Mouse (Mus musculus): ENCODE data around the gene Rdh16f2.

Rdh16f2 gene

DNA sequence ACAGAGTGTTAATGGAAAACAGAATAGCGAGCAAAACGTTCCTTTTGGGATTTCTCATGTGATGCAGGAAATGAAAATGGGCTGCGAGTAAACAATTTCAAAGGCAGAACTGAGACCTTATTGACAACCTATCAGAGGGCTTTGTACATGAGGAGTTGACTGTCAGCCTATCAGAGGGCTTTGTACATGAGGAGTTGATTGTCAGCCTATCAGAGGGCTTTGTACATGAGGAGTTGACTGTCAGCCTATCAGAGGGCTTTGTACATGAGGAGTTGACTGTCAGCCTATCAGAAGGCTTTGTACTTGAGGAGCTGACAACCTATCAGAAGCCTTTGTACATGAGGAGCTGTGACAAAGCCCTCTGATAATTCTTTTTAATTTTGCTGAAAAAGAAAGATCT is 50.9 kb downstream of the Rdh16f2 start:
- ChIA-PET POLR2A (interaction anchor here in 1 of 4 experiments (0.6 to 1.6 kb wide), 2 partner anchors 10 to 77 kb away, joined by 5 read pairs; no protein-coding TSS in a partner anchor), CTCF (interaction anchor here in 1 of 4 experiments (0.7 kb wide), 1 partner anchor 118 kb away, joined by 4 read pairs; no protein-coding TSS in a partner anchor)

DNA sequence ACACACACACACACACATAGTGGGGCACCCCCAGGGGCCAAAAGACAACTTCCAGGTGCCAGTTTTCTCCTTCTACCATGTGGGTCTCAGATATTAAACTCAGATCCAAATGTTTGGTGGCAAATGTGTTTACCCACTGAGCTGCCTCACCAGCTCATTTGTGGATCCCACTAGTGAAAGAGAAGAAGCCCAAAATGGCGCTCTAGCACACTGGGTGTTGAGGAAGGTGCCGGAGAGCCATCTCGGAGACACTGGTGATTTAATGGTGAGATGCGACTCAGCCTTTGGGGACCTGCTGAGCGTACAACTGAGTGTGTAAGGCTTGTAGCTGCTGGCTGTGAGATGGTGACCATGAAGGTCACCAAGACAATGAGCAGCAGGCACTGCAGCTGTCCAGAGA is 51.4 kb downstream of the Rdh16f2 start:
- CTCF ChIA-PET, result interaction anchor here in 1 of 4 experiments (0.7 kb wide), 1 partner anchor 117 kb away, joined by 4 read pairs; no protein-coding TSS in a partner anchor

DNA sequence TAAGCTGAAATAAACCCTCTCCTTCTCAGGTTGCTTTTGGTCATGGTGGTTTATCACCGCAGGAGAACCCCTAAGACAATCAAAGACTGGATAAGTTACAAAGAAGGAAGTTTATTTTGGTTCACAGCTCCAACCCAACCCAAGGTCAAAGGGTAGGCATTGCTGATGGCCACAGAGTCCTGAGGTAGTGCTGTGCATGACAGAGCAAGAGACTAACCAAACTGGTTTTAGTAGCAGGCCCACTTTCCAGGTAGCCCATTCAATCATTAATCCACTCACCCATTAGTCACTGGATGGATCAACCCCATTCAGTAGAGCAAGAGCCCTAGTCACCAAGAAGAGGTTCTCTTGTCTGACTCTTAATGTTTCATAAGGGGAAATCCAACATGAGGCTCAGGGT is 56.0 kb downstream of the Rdh16f2 start:
- ChIA-PET CTCF (no interaction called here), POLR2A (interaction anchor here in 1 of 4 experiments (1.1 kb wide), 1 partner anchor 79 kb away, joined by 3 read pairs; no protein-coding TSS in a partner anchor)

More for the DNA sequence above, 51.4 kb downstream of the Rdh16f2 start:
- POLR2A ChIA-PET, result interaction anchor here in 1 of 4 experiments (0.6 to 1.6 kb wide), 2 partner anchors 10 to 77 kb away, joined by 5 read pairs; no protein-coding TSS in a partner anchor

DNA sequence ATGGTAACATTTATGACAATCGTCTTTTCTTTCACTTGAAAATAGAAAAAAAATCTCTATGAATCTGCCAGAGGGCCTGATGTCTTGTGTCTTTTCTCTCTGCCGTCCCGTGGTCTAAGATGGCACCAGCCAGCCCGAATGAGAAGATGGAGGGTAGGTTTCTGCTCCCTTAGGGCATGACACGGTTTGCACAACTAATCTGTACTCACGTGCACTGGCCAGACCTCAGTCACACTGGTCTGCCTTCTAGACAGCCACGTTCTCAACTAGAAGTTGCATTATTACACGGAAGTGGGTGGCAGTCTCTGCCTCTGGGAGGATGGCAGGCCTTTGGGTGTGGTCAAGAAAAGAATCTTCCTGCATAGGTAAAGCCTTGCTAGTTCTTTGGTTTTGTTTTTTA is 56.8 kb downstream of the Rdh16f2 start:
- ChIA-PET CTCF (no interaction called here), POLR2A (interaction anchor here in 1 of 4 experiments (1.0 kb wide), 1 partner anchor 180 kb away, joined by 3 read pairs; no protein-coding TSS in a partner anchor)

DNA sequence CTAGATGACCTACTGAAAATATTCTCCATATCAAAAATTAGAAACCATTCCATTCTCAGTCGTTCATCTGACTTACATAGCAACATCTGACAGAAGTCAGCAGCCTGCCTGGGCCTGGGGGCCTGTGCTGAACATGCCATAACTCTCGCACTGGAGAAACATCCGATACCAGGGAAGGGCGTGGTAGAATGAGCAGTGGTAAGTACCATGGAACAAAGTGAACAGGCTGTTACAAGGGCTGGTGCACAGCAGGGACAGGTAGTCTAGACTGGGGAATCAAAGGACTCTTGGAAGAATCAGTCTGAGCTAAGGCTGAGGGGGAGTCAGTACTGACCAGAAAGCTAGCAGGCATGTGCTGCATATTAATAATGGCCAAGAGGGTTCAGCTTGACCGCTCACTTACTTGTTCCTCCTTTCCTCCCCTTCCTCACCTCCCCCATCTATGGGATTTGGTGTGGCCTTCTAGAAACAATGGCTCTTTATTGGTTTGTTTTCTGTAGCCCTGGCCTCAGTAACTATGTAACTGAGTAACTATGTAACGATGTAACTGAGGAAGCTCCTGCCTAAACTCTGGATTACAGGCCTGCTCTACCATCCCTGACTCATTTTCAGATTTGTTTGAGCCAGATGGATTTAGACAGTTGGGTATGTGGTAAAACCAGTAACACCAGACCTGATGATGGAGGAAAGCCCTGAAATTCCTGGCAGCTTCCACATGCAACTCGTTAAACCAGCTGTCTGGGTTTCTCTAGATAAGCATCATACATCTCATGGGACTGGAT is 58.5 kb downstream of the Rdh16f2 start:
- ChIA-PET CTCF (interaction anchor here in 1 of 4 experiments (0.8 kb wide), 1 partner anchor 47 kb away, joined by 3 read pairs; no protein-coding TSS in a partner anchor), POLR2A (interaction anchor here in 2 of 4 experiments (0.6 to 1.3 kb wide), 2 partner anchors 18 to 248 kb away, joined by 3 to 7 read pairs; no protein-coding TSS in a partner anchor)
